Mouse (Mus musculus): ENCODE measurements at regions not wholly inside any gene's neighbourhood (a gene's known extent, or its start where the extent isn't known, plus 50 kb on each side); places are given as distances from the start of the nearest gene placed in this dataset.

- Histone ChIP-seq H3K79me2 (ENCODE audit: control insufficient read depth, insufficient read depth, low read length, poor library complexity) (no peaks in the 10 kb centered on the region), H3K4me3 (ENCODE audit: control insufficient read depth in 1 of 2, insufficient read depth in 1 of 2, low read depth in 2 of 2, low read length in 2 of 2) (no peak overlapping the region), H3K36me3 (ENCODE audit: control insufficient read depth in 1 of 2, insufficient read depth in 2 of 2, low read length in 2 of 2) (peaks cover 0 to 14% of the 10 kb centered on the region in 2 experiments; a peak in 2 of 4 replicates), H3K27ac (ENCODE audit: control insufficient read depth, low read depth, low read length) (no peak overlapping the region; the same call in 1 of the 2 replicates), H3K27me3 (ENCODE audit: control insufficient read depth in 1 of 2, insufficient read depth in 2 of 2, low read length in 2 of 2) (no peaks in the 10 kb centered on the region), H3K4me1 (ENCODE audit: control insufficient read depth in 1 of 2, insufficient read depth in 2 of 2, low read length in 2 of 2) (peaks cover 12 to 15% of the 10 kb centered on the region in 2 experiments), H3K9me3 (replicated peaks; ENCODE audit: insufficient read depth, low read length) (no peaks in the 10 kb centered on the region), H3K9ac (ENCODE audit: control insufficient read depth, low read depth, low read length, poor library complexity, severe bottlenecking) (no peak overlapping the region)
- TF ChIP-seq MYC (IDR thresholded peaks at IDR 0.05; ENCODE audit: low read depth, low read length) (peak; percentile 82), MYB (IDR thresholded peaks at IDR 0.05; ENCODE audit: low read depth, low read length) (no peak), TBP (IDR thresholded peaks at IDR 0.05; ENCODE audit: low read depth, low read length) (no peak), TAL1 (IDR thresholded peaks at IDR 0.05; ENCODE audit: low read length) (peak; percentile 9; the same call in 1 of the 2 replicates), MEF2A (IDR thresholded peaks at IDR 0.05; ENCODE audit: extremely low read depth, insufficient replicate concordance, low read depth, low read length, poor library complexity, severe bottlenecking) (no peak), SIN3A (IDR thresholded peaks at IDR 0.05; ENCODE audit: low read length) (peak; percentile 72), BHLHE40 (IDR thresholded peaks at IDR 0.05; ENCODE audit: borderline replicate concordance, low read depth, low read length) (peak; percentile 89), UBTF (IDR thresholded peaks at IDR 0.05; ENCODE audit: borderline replicate concordance, insufficient read depth, low read depth, low read length) (no peak), GATA1 (IDR thresholded peaks at IDR 0.05; ENCODE audit: low read depth, low read length) (peak; percentile 90), CTCF (IDR thresholded peaks at IDR 0.05 in 2 of 3, conservative IDR thresholded peaks at IDR 0.05 in 1 of 3; ENCODE audit: control insufficient read depth in 1 of 3, insufficient read depth in 1 of 3, low read depth in 2 of 3, low read length in 3 of 3, poor library complexity in 1 of 3, severe bottlenecking in 1 of 3) (no peak), MAX (IDR thresholded peaks at IDR 0.05; ENCODE audit: low read length) (peak; percentile 81), TCF12 (IDR thresholded peaks at IDR 0.05; ENCODE audit: low read depth, low read length) (peak; percentile 86), POLR2A (IDR thresholded peaks at IDR 0.05; ENCODE audit: control insufficient read depth in 1 of 2, insufficient read depth in 1 of 2, low read depth in 1 of 2, low read length in 2 of 2, poor library complexity in 1 of 2) (no peak), JUND (IDR thresholded peaks at IDR 0.05; ENCODE audit: low read depth, low read length) (no peak), MXI1 (IDR thresholded peaks at IDR 0.05; ENCODE audit: low read depth, low read length) (peak; percentile 91), ETS1 (IDR thresholded peaks at IDR 0.05; ENCODE audit: low read depth, low read length) (peak; percentile 99), EP300 (IDR thresholded peaks at IDR 0.05; ENCODE audit: low read depth in 1 of 2, low read length in 2 of 2) (peak; percentile 82 to 83), NRF1 (IDR thresholded peaks at IDR 0.05; ENCODE audit: insufficient read depth, low read depth, low read length, poor library complexity, severe bottlenecking) (peak; percentile 21; the same call in 1 of the 2 replicates), RCOR1 (IDR thresholded peaks at IDR 0.05; ENCODE audit: low read depth, low read length) (0 out of 2 replicates have a peak, but pooled peaks have one; percentile 48), GABPA (IDR thresholded peaks at IDR 0.05; ENCODE audit: low read depth, low read length) (peak; percentile 62), POLR2AphosphoS5 (IDR thresholded peaks at IDR 0.05; ENCODE audit: borderline replicate concordance, low read depth, low read length) (no peak)
- peak; percentile 80 for DNase-seq (ENCODE audit: low read depth, low spot score)
Measured at GRCm38 (mm10) chr15:7537858-7538257, 139.7 kb upstream of the Egflam start.
